ENCODE assay signal across 16 mouse cellular contexts in genomic region chr4:151739348-151739956, GRCm38 (mm10).
DNase-seq lines count a peak whose midpoint lies in the region; ATAC-seq and TF ChIP-seq lines count a peak whose summit lies in the region.
"Had no signal": no experiment of that assay in that cellular context is flagged by ENCODE, and none has a peak within 500 bp of the region (broad histone marks: within the 10 kb centered on the region; RNA-seq: fewer than 3 reads in every experiment).

No protein-coding gene starts in this region.

- no peak for ATAC-seq in heart, embryonic 13.5 days (ENCODE audit: extremely low read depth, insufficient number of reproducible peaks, low FRiP score, low TSS enrichment)
- ATAC-seq in neural tube, embryonic 13.5 days (ENCODE audit: low read depth): no peak
- ATAC-seq in neural tube, embryonic 15.5 days (ENCODE audit: low FRiP score): no peak; the same call in 1 of the 2 replicates
- ATAC-seq in hindbrain, postnatal 0 days: peak; percentile 41; the same call in 1 of the 2 replicates
- ATAC-seq in megakaryocyte progenitor cell, adult 5-6 weeks (replicated peaks; ENCODE audit: poor library complexity): peak; percentile 18; the same call in 1 of the 2 replicates

- H3K27ac ChIP-seq in heart, embryonic 13.5 days (replicated peaks): peak overlapping the region; percentile 70; the same call in 1 of the 2 replicates
- peak overlapping the region; percentile 67; the same call in 1 of the 2 replicates for H3K27ac ChIP-seq in neural tube, embryonic 13.5 days (replicated peaks)
- H3K27ac ChIP-seq in neural tube, embryonic 15.5 days (replicated peaks): no peak overlapping the region
- no peak overlapping the region for H3K27ac ChIP-seq in hindbrain, postnatal 0 days
- H3K27ac ChIP-seq: midbrain, embryonic 12.5 days had no signal

- no peak overlapping the region for H3K9ac ChIP-seq in heart, embryonic 13.5 days
- H3K9ac ChIP-seq in neural tube, embryonic 13.5 days: no peak overlapping the region
- no peak overlapping the region for H3K9ac ChIP-seq in neural tube, embryonic 15.5 days (replicated peaks)
- no peak overlapping the region for H3K9ac ChIP-seq in hindbrain, postnatal 0 days (replicated peaks; ENCODE audit: low read length)
- H3K9ac ChIP-seq: heart, embryonic 15.5 days; midbrain, embryonic 12.5 days had no signal

- no peaks in the 10 kb centered on the region for H3K36me3 ChIP-seq in heart, embryonic 13.5 days
- H3K36me3 ChIP-seq in neural tube, embryonic 13.5 days: no peaks in the 10 kb centered on the region
- H3K36me3 ChIP-seq in neural tube, embryonic 15.5 days: no peaks in the 10 kb centered on the region
- H3K36me3 ChIP-seq in hindbrain, postnatal 0 days (ENCODE audit: insufficient read depth, low read length): no peaks in the 10 kb centered on the region
- H3K36me3 ChIP-seq: heart, embryonic 15.5 days; midbrain, embryonic 12.5 days had no signal

- no peaks in the 10 kb centered on the region for H3K27me3 ChIP-seq in heart, embryonic 13.5 days (replicated peaks)
- no peaks in the 10 kb centered on the region for H3K27me3 ChIP-seq in neural tube, embryonic 13.5 days
- no peaks in the 10 kb centered on the region for H3K27me3 ChIP-seq in neural tube, embryonic 15.5 days (replicated peaks)
- no peaks in the 10 kb centered on the region for H3K27me3 ChIP-seq in hindbrain, postnatal 0 days (ENCODE audit: insufficient read depth, low read length)
- H3K27me3 ChIP-seq: heart, embryonic 15.5 days; midbrain, embryonic 12.5 days had no signal

- DNase-seq in heart, adult 8-10 months (ENCODE audit: low spot score): no peak
- DNase-seq in hindbrain, postnatal 0 days (ENCODE audit: low spot score): no peak
- DNase-seq in kidney, adult 18-20 months: no peak
- DNase-seq in layer of hippocampus, adult 11-12 months (ENCODE audit: low spot score): no peak
- DNase-seq: adrenal gland, postnatal 10 days; cerebellum, adult 9-11 months; gastrocnemius, postnatal 10 days; kidney, postnatal 14 days; lung, postnatal 10 days; right cerebral cortex, adult 18-20 months had no signal

- WGBS in heart, embryonic 13.5 days: 72% methylated on average over 12 of the region's 12 CpGs
- 81% methylated on average over 11 of the region's 12 CpGs for WGBS in neural tube, embryonic 13.5 days
- 72% methylated on average over 11 of the region's 12 CpGs for WGBS in neural tube, embryonic 15.5 days
- 68% methylated on average over 11 of the region's 12 CpGs for WGBS in hindbrain, postnatal 0 days

- no peaks in the 10 kb centered on the region for H3K9me3 ChIP-seq in heart, embryonic 13.5 days
- no peaks in the 10 kb centered on the region for H3K9me3 ChIP-seq in neural tube, embryonic 13.5 days
- no peaks in the 10 kb centered on the region for H3K9me3 ChIP-seq in neural tube, embryonic 15.5 days (replicated peaks)
- H3K9me3 ChIP-seq in hindbrain, postnatal 0 days (ENCODE audit: low read length): no peaks in the 10 kb centered on the region
- H3K9me3 ChIP-seq: heart, embryonic 15.5 days; midbrain, embryonic 12.5 days had no signal

- no peak for TF ChIP-seq CTCF in hindbrain, postnatal 0 days (IDR thresholded peaks at IDR 0.05; ENCODE audit: low read depth)

- peaks cover 43% of the 10 kb centered on the region for H3K4me1 ChIP-seq in heart, embryonic 13.5 days
- H3K4me1 ChIP-seq in neural tube, embryonic 13.5 days (replicated peaks): peaks cover 46% of the 10 kb centered on the region
- H3K4me1 ChIP-seq in neural tube, embryonic 15.5 days: peaks cover 43% of the 10 kb centered on the region
- peaks cover 17% of the 10 kb centered on the region for H3K4me1 ChIP-seq in hindbrain, postnatal 0 days (ENCODE audit: insufficient read depth, low read length)

- H3K4me2 ChIP-seq in heart, embryonic 13.5 days: no peak overlapping the region
- no peak overlapping the region for H3K4me2 ChIP-seq in neural tube, embryonic 13.5 days
- H3K4me2 ChIP-seq in neural tube, embryonic 15.5 days: no peak overlapping the region
- no peak overlapping the region for H3K4me2 ChIP-seq in hindbrain, postnatal 0 days (ENCODE audit: low read depth, low read length)
- H3K4me2 ChIP-seq: heart, embryonic 15.5 days; midbrain, embryonic 12.5 days had no signal

- H3K4me3 ChIP-seq in heart, embryonic 13.5 days: no peak overlapping the region
- no peak overlapping the region for H3K4me3 ChIP-seq in neural tube, embryonic 13.5 days
- no peak overlapping the region for H3K4me3 ChIP-seq in neural tube, embryonic 15.5 days (replicated peaks)
- no peak overlapping the region for H3K4me3 ChIP-seq in hindbrain, postnatal 0 days (ENCODE audit: low read length)
- H3K4me3 ChIP-seq: heart, embryonic 15.5 days; midbrain, embryonic 12.5 days had no signal

Comparison
In these comparisons a context has a peak if more than half of its experiments do, and no peak if none do; other contexts are left out.
1. H3K27ac ChIP-seq: peak in heart, embryonic 13.5 days (single experiment) and neural tube, embryonic 13.5 days (single experiment); none in neural tube, embryonic 15.5 days (single experiment) and hindbrain, postnatal 0 days (single experiment).
2. ATAC-seq: peak in hindbrain, postnatal 0 days (single experiment) and megakaryocyte progenitor cell, adult 5-6 weeks (single experiment); none in heart, embryonic 13.5 days (single experiment), neural tube, embryonic 13.5 days (single experiment) and neural tube, embryonic 15.5 days (single experiment).